In the genomic region with DNA sequence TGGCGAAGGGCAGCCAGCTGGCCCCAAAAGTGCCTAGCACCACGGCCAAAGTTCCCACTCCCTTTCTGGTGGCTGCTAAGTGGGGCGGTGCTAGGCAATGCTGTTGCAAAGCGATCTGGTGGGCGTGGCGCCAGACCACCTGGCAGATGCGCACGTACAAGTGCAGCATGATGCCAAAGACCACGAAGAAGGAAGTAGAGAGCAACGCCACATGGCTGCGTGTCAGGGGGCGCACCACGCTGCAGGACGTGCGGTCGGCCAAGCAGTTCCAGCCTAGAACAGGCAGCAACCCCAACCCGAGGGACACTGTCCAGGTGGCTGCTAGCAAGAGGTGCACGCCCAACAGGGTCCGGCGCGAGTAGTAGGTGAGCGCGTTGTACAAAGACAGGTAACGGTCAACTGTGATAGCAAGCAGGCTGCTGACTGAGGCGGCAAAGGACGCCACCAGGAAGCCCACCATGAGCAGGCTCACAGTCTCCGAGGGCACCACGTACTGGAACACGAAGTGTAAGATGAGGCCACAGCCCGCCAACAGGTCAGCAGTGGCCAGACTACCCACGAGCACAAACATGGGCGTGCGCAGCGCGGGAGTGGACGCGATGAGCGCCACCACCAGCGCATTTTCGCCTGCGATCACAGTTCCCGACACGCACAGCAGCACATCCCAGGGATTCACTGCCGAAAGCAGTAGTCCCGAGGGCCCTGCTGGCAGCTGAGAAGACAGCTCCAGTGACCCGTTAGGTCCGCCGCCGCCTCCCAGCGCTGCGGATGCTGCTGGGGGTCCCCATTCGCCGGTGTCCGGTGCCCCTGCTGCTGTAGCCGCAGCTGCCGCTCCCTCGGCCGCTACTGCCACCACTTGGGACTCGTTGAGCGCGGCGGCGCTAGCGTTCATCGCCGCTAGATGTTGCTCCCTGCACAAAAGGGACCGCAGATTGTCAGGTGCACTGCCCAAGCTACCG, we compare ENCODE assay signal across 8 mouse cellular contexts. TPM values are rescaled to one million over a fixed set of nuclear protein-coding genes. Genes with fewer than 3 reads are reported as not detected.
DNase-seq lines count a peak whose midpoint lies in the region.

No protein-coding gene starts in this region.

- H3K27me3 ChIP-seq in limb, embryonic 10.5 days (ENCODE audit: low read depth, poor library complexity, severe bottlenecking), result peaks cover 56% of the 10 kb centered on the region

- H3K36me3 ChIP-seq in limb, embryonic 10.5 days, result no peaks in the 10 kb centered on the region

- 3% methylated on average over 68 of the region's 68 CpGs for WGBS in limb, embryonic 10.5 days

- peak; percentile 6 for DNase-seq in kidney, postnatal 10 days
- DNase-seq in kidney, postnatal 14 days, result no peak
- peak; percentile 57 to 61 for DNase-seq in cerebellum, postnatal 14 days
- DNase-seq in frontal cortex, postnatal 36 days (ENCODE audit: low spot score in 2 of 2), result peak; percentile 58 to 68
- no peak for DNase-seq in limb, embryonic 10.5 days (ENCODE audit: low spot score)
- DNase-seq in right cerebral cortex, postnatal 25 days, result peak; percentile 71
- no peak for DNase-seq in yolk sac, embryonic 10.5 days (ENCODE audit: low spot score)
- DNase-seq in gastrocnemius, postnatal 4 days (ENCODE audit: low spot score in 2 of 2), result no peak

- peaks cover 21% of the 10 kb centered on the region for H3K4me1 ChIP-seq in limb, embryonic 10.5 days

- H3K9me3 ChIP-seq in limb, embryonic 10.5 days (replicated peaks), result no peaks in the 10 kb centered on the region

- peak overlapping the region; percentile 32 for H3K4me3 ChIP-seq in limb, embryonic 10.5 days

- H3K27ac ChIP-seq in limb, embryonic 10.5 days, result no peak overlapping the region

RNA-seq across cellular contexts. Expression of gene Gpr6, which starts 1.1 kb away (rescaled TPM):
- not detected in 2 replicates for polyA plus RNA-seq in limb, embryonic 10.5 days (2016; fragmentation: Nextera tagmentation; extraction: Ambion mirVana)
- total RNA-seq in gastrocnemius, postnatal 4 days (2021), result not detected

Comparison
In these comparisons a context has a peak if more than half of its experiments do, and no peak if none do; other contexts are left out.
1. DNase-seq: peak in kidney, postnatal 10 days (single experiment), cerebellum, postnatal 14 days (2 of 2), frontal cortex, postnatal 36 days (2 of 2) and right cerebral cortex, postnatal 25 days (single experiment); none in kidney, postnatal 14 days (single experiment), limb, embryonic 10.5 days (single experiment), yolk sac, embryonic 10.5 days (single experiment) and gastrocnemius, postnatal 4 days (0 of 2).